Mouse (Mus musculus): ENCODE data around the gene Azgp1. TPM values are rescaled to one million over a fixed set of nuclear protein-coding genes. Genes with fewer than 3 reads are reported as not detected.

The Azgp1 gene
- polyA plus RNA-seq, 1 experiment from 2014 or later: not detected

Other genes with a start within 250 kb of the Azgp1 start
- gene Nyap1, start 239.9 kb upstream of the Azgp1 start, polyA plus RNA-seq (2016; fragmentation: Nextera tagmentation; extraction: Ambion mirVana): 3.7 and 4.6 TPM in 2 replicates
- 129 and 133 TPM in 2 replicates for gene Tsc22d4, start 235.8 kb upstream of the Azgp1 start, polyA plus RNA-seq (2016; fragmentation: Nextera tagmentation; extraction: Ambion mirVana)
- gene Ppp1r35, start 202.7 kb upstream of the Azgp1 start, polyA plus RNA-seq (2016; fragmentation: Nextera tagmentation; extraction: Ambion mirVana): 51.3 and 51.9 TPM in 2 replicates
- gene Mepce, start 193.9 kb upstream of the Azgp1 start, polyA plus RNA-seq (2016; fragmentation: Nextera tagmentation; extraction: Ambion mirVana): 14.5 and 15.8 TPM in 2 replicates
- 38.2 and 39.3 TPM in 2 replicates for gene Zcwpw1, start 193.7 kb upstream of the Azgp1 start, polyA plus RNA-seq (2016; fragmentation: Nextera tagmentation; extraction: Ambion mirVana)
- 0.22 and 0.28 TPM in 2 replicates for gene Pilra, start 145.2 kb upstream of the Azgp1 start, polyA plus RNA-seq (2016; fragmentation: Nextera tagmentation; extraction: Ambion mirVana)
- gene Pilrb1, start 123.4 kb upstream of the Azgp1 start, polyA plus RNA-seq (2016; fragmentation: Nextera tagmentation; extraction: Ambion mirVana): 0.47 TPM in 1 of 2 replicates, not detected in the other
- 0.13 TPM in 1 of 2 replicates, not detected in the other for gene Pilrb2, start 109.7 kb upstream of the Azgp1 start, polyA plus RNA-seq (2016; fragmentation: Nextera tagmentation; extraction: Ambion mirVana)
- not detected in 2 replicates for gene Cyp3a13, start 59.9 kb upstream of the Azgp1 start, polyA plus RNA-seq (2016; fragmentation: Nextera tagmentation; extraction: Ambion mirVana)
- 0.32 and 0.41 TPM in 2 replicates for gene Gjc3, start 18.4 kb upstream of the Azgp1 start, polyA plus RNA-seq (2016; fragmentation: Nextera tagmentation; extraction: Ambion mirVana)
- gene Smok3a, start 39.7 kb downstream of the Azgp1 start, polyA plus RNA-seq (2016; fragmentation: Nextera tagmentation; extraction: Ambion mirVana): not detected in 2 replicates
- gene Smok3b, start 39.9 kb downstream of the Azgp1 start, polyA plus RNA-seq (2016; fragmentation: Nextera tagmentation; extraction: Ambion mirVana): not detected in 2 replicates
- gene Smok3c, start 71.7 kb downstream of the Azgp1 start, polyA plus RNA-seq (2016; fragmentation: Nextera tagmentation; extraction: Ambion mirVana): not detected in 2 replicates
- gene Zkscan1, start 103.6 kb downstream of the Azgp1 start, polyA plus RNA-seq (2016; fragmentation: Nextera tagmentation; extraction: Ambion mirVana): 26.3 and 29.2 TPM in 2 replicates
- gene Zscan21, start 135.4 kb downstream of the Azgp1 start, polyA plus RNA-seq (2016; fragmentation: Nextera tagmentation; extraction: Ambion mirVana): 80.7 and 85.4 TPM in 2 replicates
- 25.5 and 26.3 TPM in 2 replicates for gene Zfp113, start 174.2 kb downstream of the Azgp1 start, polyA plus RNA-seq (2016; fragmentation: Nextera tagmentation; extraction: Ambion mirVana)
- gene Cops6, start 179.6 kb downstream of the Azgp1 start, polyA plus RNA-seq (2016; fragmentation: Nextera tagmentation; extraction: Ambion mirVana): 333 and 336 TPM in 2 replicates
- 30.1 and 32.4 TPM in 2 replicates for gene Ap4m1, start 190.5 kb downstream of the Azgp1 start, polyA plus RNA-seq (2016; fragmentation: Nextera tagmentation; extraction: Ambion mirVana)
- gene Mcm7, start 190.9 kb downstream of the Azgp1 start, polyA plus RNA-seq (2016; fragmentation: Nextera tagmentation; extraction: Ambion mirVana): 239 and 243 TPM in 2 replicates
- gene Taf6, start 205.9 kb downstream of the Azgp1 start, polyA plus RNA-seq (2016; fragmentation: Nextera tagmentation; extraction: Ambion mirVana): 112 and 117 TPM in 2 replicates
- gene Cnpy4, start 206.0 kb downstream of the Azgp1 start, polyA plus RNA-seq (2016; fragmentation: Nextera tagmentation; extraction: Ambion mirVana): 60.8 and 61.1 TPM in 2 replicates
- gene Mblac1, start 212.8 kb downstream of the Azgp1 start, polyA plus RNA-seq (2016; fragmentation: Nextera tagmentation; extraction: Ambion mirVana): 9.3 and 11.4 TPM in 2 replicates
- gene Nxpe5, start 244.4 kb downstream of the Azgp1 start, polyA plus RNA-seq (2016; fragmentation: Nextera tagmentation; extraction: Ambion mirVana): not detected in 2 replicates